Mouse (Mus musculus): ENCODE results near the gene Plin1. TPM values are rescaled to one million over a fixed set of nuclear protein-coding genes. Genes with fewer than 3 reads are reported as not detected.
A peak's percentile ranks its signal among the peaks of the same experiment; 100 is the strongest.

The Plin1 gene
- total RNA-seq (2021), result not detected

DNA sequence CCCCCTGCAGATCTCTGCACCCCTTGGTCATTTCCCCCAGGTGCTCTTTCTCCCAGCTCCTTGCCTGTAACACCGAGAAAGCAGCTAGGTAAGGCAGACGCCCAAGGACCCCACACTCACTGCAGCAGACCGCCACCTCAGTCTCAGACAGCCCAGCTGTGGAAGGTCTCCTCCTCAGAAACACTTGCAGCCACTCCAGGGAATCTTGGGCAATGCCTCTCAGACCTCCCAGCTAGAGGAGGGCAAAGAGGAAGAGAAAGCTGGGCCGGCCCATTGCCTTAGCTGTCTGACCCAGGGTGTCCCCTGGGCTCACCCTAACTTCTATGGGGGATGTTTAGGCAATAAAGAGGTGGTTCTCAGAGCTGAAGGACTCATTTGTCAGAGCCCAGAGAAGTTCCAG is at the start of gene Plin1:
Gene Plin1, minus strand, starts transcription at position 282 of the 400 bp plus-strand sequence.
- intact Hi-C loops (cut with DNase I), result no loop called here
- DNase-seq (ENCODE audit: extremely low spot score in 1 of 2, low spot score in 2 of 2), result no peak

DNA sequence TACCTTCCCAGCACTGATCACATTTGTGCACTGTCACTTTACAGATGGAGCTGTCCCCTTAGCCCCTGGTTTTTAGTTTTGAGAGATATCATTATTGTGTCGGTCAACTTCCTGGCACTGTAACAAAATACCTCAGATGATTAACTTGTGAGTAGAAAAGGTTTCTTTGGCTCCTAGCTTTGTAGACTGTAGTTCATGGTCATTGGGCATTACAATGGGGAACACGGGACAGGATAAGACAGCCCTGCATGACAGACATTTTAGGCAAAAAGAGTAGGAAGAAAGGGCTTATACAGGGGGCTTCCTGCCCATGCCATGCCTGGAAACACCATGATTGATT is 49.8 kb upstream of the Plin1 start:
- intact Hi-C loops (cut with DNase I), result loop anchor here (10.0 kb wide), 2 partner anchors 168 to 288 kb away; partner anchors contain the start of gene Rhcg
- no peak for DNase-seq (ENCODE audit: extremely low spot score in 1 of 2, low spot score in 2 of 2)

DNA sequence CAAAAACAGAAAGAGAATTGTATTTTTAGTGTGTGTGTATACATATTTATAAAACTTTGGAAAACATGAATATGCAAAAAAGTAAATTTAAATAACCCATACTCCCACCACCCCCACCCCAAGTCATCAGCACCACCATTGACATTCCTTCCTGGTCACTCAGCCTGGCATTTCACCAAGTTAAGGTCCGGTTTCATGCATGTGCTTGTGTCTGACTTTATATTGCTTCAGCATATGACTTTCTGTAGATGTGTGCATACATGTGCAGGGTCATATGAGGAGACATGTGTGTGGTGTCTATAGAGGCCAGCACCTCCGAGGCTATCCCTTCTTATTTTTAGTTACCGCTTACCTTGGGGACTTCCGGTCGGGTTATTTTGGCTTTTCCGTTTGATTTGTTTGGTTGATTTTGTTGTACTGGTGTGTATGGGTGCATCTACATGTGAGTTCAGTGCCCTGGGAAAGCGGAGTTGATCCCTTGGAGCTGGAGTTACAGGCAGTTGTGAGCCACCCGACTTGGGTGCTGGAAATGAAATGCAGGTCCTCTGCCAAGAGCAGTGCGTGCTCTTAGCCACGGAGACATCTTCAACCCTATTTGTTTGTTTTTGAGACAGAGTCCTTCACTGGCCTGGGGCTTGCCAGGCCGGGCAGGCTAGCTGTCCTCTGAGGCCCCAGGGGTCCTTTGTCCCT is 49.3 kb upstream of the Plin1 start:
- intact Hi-C loops (cut with DNase I), result loop anchor here (10.0 kb wide), 2 partner anchors 167 to 287 kb away; partner anchors contain the start of gene Rhcg
- no peak for DNase-seq (ENCODE audit: extremely low spot score in 1 of 2, low spot score in 2 of 2)

DNA sequence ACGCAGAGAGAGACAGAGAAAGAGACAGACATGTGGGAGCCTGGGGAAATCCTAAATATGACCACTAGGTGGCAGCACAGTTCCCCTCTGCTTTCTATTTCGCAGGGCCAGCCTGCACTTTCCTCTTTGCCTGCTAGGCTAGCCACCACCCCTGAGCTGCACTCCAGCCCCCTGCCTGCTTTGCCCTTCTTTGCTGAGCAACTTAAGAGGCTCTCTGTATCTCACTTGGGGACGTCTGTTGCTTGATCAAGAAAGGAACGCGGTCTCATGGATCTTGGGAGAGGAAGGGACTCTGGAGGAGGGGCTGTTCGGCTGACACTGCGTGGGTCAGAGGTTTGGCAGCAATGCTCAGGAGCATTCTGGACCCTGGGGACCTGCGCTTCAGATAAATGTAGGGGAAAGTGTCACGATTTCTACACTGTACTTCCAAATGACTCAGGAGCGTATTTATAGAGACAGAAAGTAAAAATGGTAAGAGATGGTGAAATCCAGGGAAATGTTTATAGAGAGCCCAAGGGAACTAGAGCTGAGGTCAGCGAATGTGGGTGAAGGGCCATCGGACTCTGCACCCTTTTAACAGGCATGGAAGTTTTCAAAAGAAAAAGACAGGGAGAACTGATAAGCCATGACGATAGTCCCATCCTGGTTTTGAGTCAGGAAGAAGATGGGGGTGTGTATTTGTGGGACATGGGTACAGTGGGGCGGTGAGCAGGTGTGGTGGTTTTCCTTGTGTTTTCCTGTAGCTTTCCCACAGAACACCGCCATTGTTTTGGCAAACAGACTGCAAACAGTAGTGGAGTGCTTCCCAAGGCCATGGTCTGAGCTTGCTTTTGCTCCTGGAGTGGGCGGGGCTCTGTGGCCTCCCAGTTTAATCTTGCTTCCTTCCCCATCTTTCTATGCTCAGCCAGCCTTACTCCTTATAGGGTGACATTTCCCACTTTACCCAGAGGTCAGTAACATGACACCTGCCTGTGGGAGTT is 48.2 kb upstream of the Plin1 start:
- DNase-seq (ENCODE audit: extremely low spot score in 1 of 2, low spot score in 2 of 2), result peak; percentile 63 to 72
- intact Hi-C loops (cut with DNase I), result loop anchor here (10.0 kb wide), 2 partner anchors 166 to 286 kb away; partner anchors contain the start of gene Rhcg

DNA sequence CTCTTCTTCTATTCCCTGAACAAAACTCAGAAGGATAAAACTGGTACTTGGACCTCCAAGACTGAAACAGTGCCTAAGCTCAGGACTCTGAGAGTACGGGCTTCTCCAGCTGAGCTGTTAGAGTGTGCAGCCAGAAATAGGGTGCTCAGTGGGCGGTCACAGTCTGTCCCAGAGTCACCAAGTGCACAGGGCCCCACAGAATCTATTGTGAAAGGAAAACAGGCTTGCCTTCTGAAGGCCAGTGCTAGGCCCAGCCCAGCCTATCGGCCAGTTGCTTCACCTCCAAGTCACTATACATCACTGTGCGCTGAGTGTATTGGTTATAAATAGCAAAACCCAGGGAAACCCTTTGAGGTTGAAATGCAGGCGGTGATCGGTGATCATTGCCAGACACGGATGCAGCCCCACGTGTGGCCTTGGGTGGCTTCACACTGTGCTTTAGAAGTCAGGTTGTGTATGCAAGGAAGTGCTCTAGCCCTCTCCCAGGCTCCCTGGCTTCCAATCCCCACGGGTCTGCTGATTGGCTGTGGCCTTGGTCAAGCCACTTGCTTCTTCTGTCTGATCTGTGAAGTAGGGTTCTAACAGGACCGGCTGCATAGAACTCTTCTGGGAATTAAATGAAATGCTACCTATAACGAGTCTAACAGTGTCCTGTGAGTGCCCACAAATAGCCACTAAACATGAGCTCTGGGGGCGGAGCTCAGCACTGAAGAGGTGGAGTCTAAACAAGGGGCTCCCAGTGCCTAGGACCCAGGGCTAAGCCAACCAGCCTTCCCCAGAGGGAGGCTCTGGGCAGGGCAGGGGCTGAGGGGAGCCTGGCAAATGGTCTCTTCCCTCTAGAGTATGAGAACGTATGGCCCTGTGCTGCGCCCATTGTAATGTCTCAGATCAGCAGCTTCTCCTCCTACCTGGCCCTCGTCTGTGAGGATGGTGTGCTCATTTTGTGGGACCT is 39.1 kb upstream of the Plin1 start:
- intact Hi-C loops (cut with DNase I), result no loop called here
- no peak for DNase-seq (ENCODE audit: extremely low spot score in 1 of 2, low spot score in 2 of 2)

DNA sequence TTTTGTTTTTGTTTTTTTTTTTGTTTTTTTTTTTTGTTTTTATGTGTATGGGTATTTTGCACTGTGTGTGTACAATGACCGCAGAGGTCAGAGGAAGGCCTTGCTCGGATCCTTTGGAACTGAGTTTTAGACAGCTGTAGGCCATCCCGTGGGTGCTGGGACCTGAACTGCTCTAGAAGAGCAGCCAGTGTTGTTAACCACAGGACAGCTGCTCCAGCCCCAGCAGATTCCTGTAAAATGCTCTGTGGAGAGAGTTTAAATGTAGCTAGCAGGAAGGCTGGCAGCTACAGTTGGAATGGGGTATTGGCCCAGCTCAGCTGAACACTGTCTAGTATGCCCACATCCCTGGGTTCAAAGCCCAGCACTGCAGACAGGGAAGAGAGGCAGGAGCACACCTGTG is 37.0 kb upstream of the Plin1 start:
- DNase-seq (ENCODE audit: extremely low spot score in 1 of 2, low spot score in 2 of 2), result no peak
- intact Hi-C loops (cut with DNase I), result no loop called here

DNA sequence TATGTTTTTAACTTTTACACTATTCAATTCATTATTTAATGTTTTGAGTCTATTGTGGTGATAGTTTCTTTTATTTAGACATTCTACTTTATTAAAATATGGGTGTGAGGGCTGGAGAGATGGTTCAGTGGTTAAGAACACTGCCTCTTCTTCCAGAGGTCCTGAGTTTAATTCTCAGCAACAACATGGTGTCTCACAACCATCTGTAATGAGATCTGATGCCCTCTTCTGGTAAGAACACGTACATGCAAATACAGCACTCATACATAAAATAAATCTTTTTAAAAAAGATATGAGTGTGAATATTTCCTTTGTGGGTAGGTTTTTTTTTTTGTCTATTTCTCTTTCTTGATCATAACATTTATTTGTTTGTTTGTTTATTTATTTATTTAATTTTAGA is 33.3 kb upstream of the Plin1 start:
- no peak for DNase-seq (ENCODE audit: extremely low spot score in 1 of 2, low spot score in 2 of 2)
- intact Hi-C loops (cut with DNase I), result no loop called here

DNA sequence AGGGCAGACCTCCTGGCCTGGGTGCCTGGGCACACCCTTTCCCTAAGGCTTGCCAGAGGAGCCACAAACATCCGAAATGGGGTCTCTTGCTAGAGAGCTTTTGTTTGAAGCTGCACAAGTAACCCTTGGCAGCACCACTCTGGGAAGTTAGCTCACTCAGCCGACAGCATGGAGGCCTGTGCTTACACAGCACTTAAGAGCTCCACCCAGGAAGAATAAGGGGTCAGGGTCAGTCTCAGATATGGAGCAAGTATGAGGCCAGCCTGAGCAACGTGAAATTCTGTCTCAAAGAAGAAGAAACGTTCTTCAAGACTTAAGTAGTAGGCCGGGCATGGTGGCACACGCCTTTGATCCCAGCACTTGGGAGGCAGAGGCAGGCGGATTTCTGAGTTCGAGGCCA is 29.4 kb upstream of the Plin1 start:
- intact Hi-C loops (cut with DNase I), result no loop called here
- DNase-seq (ENCODE audit: extremely low spot score in 1 of 2, low spot score in 2 of 2), result no peak

DNA sequence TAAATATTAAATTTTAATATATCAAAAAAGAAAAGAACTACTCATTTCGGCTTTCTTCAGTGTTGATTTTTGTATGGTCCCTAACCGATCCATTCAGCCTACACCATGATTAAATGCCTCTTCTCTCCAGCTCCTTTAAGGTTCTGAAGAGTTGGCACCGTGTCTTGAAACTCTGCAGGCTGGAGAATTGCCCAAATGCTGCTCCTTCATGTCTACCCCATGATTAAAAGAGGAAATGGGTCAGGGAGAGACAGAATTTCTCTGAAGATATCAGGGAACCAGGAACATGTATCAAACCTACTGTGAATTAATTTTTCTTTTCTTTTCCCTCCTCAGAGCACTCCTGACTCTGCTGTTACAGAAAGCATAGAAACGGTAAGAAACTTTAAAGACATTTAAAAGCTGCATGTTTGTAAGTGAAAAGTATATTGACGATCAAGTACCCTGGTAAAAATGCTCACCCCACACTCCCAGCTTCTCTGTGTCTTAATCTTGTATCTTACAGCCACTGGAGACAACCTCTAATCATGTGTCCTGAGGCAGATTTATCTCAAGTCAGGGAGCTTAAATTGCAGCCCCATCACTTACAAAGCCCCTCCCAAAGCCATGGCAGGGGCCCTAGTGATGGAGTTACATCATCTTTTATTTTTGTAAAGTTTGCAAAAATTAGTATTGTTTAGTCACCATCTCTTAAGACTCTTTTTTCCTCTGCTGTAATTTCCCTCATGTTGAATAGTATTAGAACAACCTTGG is 28.6 kb upstream of the Plin1 start:
- intact Hi-C loops (cut with DNase I), result no loop called here
- no peak for DNase-seq (ENCODE audit: extremely low spot score in 1 of 2, low spot score in 2 of 2)

DNA sequence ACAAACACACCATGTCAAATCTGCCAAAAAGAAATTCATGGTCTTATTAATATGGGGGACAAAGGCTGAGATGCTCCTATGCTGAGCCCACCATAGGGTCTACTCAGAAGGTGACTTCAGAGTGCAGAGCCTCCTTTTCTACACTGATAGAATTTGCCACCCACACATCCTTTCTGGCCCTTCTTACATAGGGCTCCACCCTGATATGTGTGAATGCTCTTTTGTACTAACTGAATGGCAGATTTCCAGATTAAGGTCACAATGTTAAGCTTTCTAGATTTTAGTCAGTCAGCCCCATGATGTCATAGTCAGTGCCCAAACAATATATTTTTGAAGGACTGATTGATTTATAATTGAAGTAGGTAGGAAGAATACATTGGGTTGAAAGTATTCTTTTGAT is 27.1 kb upstream of the Plin1 start:
- intact Hi-C loops (cut with DNase I), result no loop called here
- DNase-seq (ENCODE audit: extremely low spot score in 1 of 2, low spot score in 2 of 2), result no peak

DNA sequence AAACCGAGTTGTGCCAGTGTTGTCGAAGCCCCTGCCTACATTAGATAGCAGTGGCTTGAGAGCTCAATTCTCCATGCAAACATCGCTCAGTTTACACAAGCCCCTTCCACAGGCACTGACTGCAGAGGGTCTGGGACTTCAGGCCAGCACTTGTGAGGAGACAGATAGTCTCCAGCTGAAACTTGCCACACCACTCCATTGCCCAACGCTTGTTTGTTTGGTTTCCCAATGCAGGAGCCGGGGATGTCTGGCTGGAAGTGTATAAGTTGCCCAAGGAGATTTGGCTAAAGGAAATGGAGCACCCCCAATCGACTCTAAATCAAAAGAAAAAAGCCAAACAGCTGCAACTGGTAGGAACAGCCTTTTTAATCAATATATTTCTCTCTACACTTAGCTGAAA is 25.5 kb upstream of the Plin1 start:
- intact Hi-C loops (cut with DNase I), result no loop called here
- no peak for DNase-seq (ENCODE audit: extremely low spot score in 1 of 2, low spot score in 2 of 2)

DNA sequence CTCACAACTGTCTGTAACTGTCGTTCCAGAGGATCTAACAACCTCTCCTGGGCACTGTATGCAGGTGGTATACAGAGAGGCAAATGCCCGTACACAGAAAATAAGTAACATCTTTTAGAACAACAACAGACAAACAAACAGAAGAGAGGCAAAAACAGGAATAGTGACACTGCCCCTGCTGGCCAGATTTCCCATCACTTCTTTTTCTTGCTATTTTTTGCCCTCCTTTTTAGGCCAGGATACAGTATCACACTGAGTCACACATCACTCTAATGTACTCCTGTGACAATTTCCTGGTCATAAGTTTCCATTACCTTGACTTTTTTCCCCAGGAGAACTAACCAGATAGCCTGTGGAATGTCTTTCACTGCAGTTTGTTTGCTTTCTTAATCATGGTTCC is 23.6 kb upstream of the Plin1 start:
- DNase-seq (ENCODE audit: extremely low spot score in 1 of 2, low spot score in 2 of 2), result no peak
- intact Hi-C loops (cut with DNase I), result no loop called here

DNA sequence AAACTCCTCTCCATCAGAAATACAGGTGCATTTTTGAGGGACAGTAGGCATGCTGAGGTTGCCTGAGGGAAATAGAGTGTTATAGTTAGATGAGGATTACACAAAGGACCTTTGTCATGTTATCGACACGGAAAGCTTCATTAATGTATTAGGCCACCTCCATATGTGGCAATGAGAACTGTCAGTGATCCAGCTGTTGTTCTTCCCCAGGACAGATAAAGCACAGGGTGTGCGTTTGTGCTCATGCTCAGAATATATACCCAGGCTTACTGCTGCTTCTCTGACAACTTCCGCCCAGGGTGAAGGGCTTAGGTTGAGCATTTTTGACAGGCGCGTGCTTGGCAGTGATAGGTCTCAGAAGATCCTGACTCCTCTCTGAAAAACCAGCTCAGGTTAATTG is 16.8 kb upstream of the Plin1 start:
- DNase-seq (ENCODE audit: extremely low spot score in 1 of 2, low spot score in 2 of 2), result no peak
- intact Hi-C loops (cut with DNase I), result no loop called here

DNA sequence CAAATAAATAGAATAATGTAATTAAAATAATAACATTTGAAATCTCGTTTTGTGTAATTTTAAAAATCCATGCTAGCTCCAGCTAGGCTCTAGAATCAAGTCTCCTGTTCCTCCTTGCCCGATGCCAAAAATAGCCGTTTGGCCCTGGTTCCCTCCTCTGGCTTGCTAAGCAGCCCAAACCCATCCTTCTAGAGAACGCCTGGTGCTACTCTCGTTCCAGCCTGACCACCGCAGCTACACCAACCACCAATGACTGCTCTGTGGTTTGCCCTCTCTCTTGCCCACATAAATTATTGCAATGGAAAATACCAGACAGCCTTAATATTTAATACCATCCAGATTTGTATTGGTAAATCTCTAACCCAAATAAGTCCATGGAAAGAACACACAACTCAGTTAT is 15.0 kb upstream of the Plin1 start:
- intact Hi-C loops (cut with DNase I), result no loop called here
- DNase-seq (ENCODE audit: extremely low spot score in 1 of 2, low spot score in 2 of 2), result no peak

DNA sequence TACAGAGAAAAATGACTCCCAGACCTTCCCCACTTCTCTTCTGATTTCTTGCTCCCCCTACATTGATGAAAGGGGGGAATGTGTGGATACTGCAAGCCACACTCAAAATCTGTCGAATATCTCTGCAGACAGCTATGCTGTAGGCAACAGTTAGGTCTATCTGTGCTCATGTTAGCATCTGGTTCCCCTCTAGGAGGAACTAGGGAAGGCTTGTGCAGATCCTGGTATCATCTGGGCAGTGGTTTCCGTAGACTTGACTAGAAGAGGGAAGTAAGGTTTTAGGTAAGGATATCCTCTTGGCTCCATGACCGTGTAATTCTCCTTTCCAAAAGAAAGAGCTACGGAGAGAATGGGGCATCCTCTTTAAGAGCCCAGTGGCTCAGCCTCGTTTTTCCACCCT is 11.9 kb upstream of the Plin1 start:
- DNase-seq (ENCODE audit: extremely low spot score in 1 of 2, low spot score in 2 of 2), result no peak
- intact Hi-C loops (cut with DNase I), result no loop called here

DNA sequence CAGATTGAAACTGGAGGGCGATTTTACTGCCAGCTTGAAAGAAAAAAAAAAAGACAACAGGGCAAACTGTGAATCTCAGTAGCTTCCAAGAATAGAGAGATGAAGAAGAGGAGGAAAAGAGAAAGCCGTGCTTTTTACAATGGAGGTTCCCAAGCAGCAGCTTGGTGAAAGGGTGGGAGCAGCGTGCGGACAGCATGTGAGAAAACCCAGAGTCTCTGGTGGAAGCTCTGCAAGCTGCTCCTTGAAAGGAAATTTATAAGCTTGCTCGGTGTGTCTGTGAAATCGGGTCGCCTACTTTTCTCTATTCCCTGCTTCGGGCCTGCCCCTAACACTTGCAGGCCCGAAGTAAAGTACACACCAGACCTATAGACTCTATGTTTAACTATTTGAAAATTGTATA is 11.3 kb upstream of the Plin1 start:
- no peak for DNase-seq (ENCODE audit: extremely low spot score in 1 of 2, low spot score in 2 of 2)

DNA sequence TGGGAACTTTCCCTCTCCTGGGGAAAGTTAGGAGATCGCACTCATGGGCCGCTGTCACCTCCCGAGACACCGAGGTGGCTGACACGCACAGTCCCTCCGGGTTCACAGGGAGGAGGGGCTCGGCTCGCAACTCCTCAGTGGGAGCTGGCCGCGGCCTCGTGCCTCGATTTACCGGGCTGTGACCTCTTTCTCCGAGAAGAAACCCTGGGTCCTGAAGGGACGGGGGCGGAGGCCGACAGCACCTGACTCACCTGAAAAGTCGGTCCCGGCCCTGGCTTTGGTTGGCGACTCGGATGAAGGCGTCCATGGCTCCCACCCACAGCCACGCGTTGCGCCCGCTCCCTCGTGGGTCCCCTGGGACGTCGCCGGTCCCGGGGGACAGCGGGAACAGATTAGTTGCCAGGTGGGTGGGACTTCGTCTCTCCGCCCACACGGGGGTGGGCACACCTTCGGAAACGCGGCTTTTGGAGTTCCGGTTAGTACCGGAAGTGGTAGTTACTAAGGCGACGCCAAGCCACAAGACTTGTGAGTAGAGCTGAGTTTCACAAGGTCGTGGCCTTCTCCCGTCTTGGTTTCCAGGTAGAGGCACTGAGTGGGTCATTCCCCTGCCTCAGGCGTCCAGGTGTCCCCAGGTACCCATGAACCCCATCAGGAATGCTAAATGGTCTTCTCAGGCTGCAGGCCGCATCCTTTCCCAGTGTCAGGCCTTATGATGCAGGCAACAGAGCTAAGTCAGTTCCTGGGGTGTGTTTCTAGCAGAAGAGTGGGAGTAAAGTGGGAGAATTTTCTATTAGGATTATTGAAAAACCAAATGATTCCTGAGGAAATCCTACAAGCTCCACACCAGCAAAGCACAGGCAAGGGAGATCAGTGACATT is 10.2 kb upstream of the Plin1 start, which contains the start of the genes Pex11a and Wdr93:
Gene Pex11a, minus strand, starts transcription at position 473 of the 878 bp plus-strand sequence.
Gene Wdr93, plus strand, starts transcription at position 505 of the 878 bp plus-strand sequence.
- peak; percentile 79 to 84 for DNase-seq (ENCODE audit: extremely low spot score in 1 of 2, low spot score in 2 of 2)
- intact Hi-C loops (cut with DNase I), result no loop called here

More for the DNA sequence above, 11.3 kb upstream of the Plin1 start:
- intact Hi-C loops (cut with DNase I), result no loop called here
